Mouse (Mus musculus) hindbrain, embryonic 13.5 days (tissue): ENCODE measurements around the gene Ufsp2. TPM values are rescaled to one million over a fixed set of nuclear protein-coding genes. Genes with fewer than 3 reads are reported as not detected.

ENCODE experiments used
- ATAC-seq: fragments of 200-750 bp; cut with Nextera tagmentation; 2 replicates; pipeline ENCODE4 v1.8.0; 2017; ENCODE audit warnings: moderate TSS enrichment; ENCODE audit not compliant: low FRiP score
- H3K27ac ChIP-seq: fragments of 300-500 bp; sonication (generic); 2 replicates; pipeline ENCODE4 v1.5.1; 2015; ENCODE audit warnings: inconsistent platforms, mild to moderate bottlenecking, moderate library complexity
- H3K27me3 ChIP-seq: fragments of 300-500 bp; sonication (generic); 2 replicates; pipeline ENCODE4 v1.6.1; 2015; ENCODE audit warnings: mild to moderate bottlenecking, inconsistent platforms
- H3K36me3 ChIP-seq: fragments of 300-500 bp; sonication (generic); 2 replicates; pipeline ENCODE4 v1.6.1; 2015; ENCODE audit warnings: mild to moderate bottlenecking, inconsistent platforms
- H3K4me1 ChIP-seq: fragments of 300-500 bp; sonication (generic); replicated peaks from 2 replicates; pipeline ENCODE4 v1.6.1; 2015; ENCODE audit warnings: inconsistent platforms
- H3K4me2 ChIP-seq: fragments of 300-500 bp; sonication (generic); 2 replicates; pipeline ENCODE4 v1.6.1; 2015; ENCODE audit warnings: inconsistent platforms, mild to moderate bottlenecking, moderate library complexity
- H3K4me3 ChIP-seq: fragments of 300-500 bp; sonication (generic); 2 replicates; pipeline ENCODE4 v1.5.1; 2015; ENCODE audit warnings: mild to moderate bottlenecking, inconsistent platforms
- H3K9ac ChIP-seq: fragments of 300-500 bp; sonication (generic); 2 replicates; pipeline ENCODE4 v1.6.1; 2015; ENCODE audit warnings: mild to moderate bottlenecking, inconsistent platforms
- H3K9me3 ChIP-seq: fragments of 300-500 bp; sonication (generic); 2 replicates; pipeline ENCODE4 v1.6.1; 2016; ENCODE audit warnings: inconsistent platforms
- WGBS: fragments of 180-500 bp; shearing (Covaris S2); methylation state at CpG from one replicate; pipeline ENCODE4 v1.1.7; 2015; 5-methylcytosine and 5-hydroxymethylcytosine counted together
- polyA plus RNA-seq: library from polyadenylated mRNA; unstranded; fragments of >200 nt; fragmentation: Nextera tagmentation; extraction: Ambion mirVana; gene quantifications from 2 replicates; pipeline ENCODE4 v1.2.1, GENCODE M21; 2015

Gene Ufsp2
- polyA plus RNA-seq, 1 experiment from 2014 or later, result 70.4 TPM

DNA sequence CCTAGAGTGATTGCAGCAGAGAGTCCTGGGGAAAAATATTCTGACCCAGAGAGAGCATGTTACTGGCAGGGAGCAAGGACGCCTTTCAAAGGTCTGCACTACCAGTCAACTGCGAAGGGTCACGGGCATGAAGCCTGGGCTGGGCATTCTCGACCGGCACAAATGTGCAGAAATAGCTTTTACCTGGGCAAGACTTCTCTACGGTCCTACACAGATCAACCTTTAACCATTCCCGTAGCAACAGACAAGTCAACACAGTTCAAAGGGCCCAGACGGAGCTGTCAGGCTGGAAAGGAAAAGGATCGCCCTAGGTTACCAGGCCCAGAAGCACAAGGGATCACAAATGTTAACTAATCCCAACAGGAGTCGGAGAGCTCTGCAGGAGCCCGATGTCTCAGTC lies 60.9 kb downstream of the Ufsp2 start:
- ATAC-seq, result no peak
- Histone ChIP-seq H3K9me3 (no peaks in the 10 kb centered on the region), H3K4me2 (no peak overlapping the region), H3K9ac (no peak overlapping the region), H3K4me1 (peaks cover 5% of the 10 kb centered on the region; the same call in 1 of the 2 replicates), H3K27ac (no peak overlapping the region), H3K36me3 (peaks cover 49% of the 10 kb centered on the region), H3K27me3 (no peaks in the 10 kb centered on the region), H3K4me3 (no peak overlapping the region)
- WGBS, result 74% methylated on average over 11 of the region's 11 CpGs

GRCm38 (mm10) chr8:46039666-46040065 lies 64.3 kb downstream of the Ufsp2 start:
- no peak overlapping the region for H3K27ac ChIP-seq

DNA sequence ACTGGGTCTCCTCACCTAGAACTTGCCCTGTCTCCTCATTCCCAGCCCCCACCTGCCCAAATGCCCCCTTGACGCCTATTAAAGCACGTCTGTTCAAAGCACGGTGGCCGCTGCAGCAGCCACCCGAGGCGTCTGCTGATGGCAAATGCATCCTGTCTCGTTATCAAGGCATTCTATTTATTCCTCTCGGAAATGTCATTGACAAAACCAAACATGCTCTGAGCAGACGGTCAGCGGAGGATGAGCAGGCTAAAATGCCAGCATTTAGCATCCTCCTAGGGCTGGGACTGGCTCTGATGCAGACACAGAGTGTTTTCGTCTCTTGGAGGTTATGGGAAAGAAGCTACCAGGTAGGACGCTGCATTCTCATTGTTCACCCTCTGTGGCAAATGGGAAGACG lies 64.9 kb downstream of the Ufsp2 start:
- Histone ChIP-seq H3K27me3 (no peaks in the 10 kb centered on the region), H3K36me3 (peaks cover 46% of the 10 kb centered on the region), H3K4me3 (no peak overlapping the region), H3K4me2 (no peak overlapping the region), H3K27ac (0 out of 2 replicates have a peak overlapping the region, but pooled peaks have one; percentile 46), H3K9me3 (no peaks in the 10 kb centered on the region), H3K9ac (no peak overlapping the region), H3K4me1 (peaks cover 5% of the 10 kb centered on the region; the same call in 1 of the 2 replicates)
- 70% methylated on average over 13 of the region's 13 CpGs for WGBS
- ATAC-seq, result no peak

More at GRCm38 (mm10) chr8:46039666-46040065, 64.3 kb downstream of the Ufsp2 start:
- peaks cover 5% of the 10 kb centered on the region; the same call in 1 of the 2 replicates for H3K4me1 ChIP-seq
- no peaks in the 10 kb centered on the region for H3K27me3 ChIP-seq
- no peak overlapping the region for H3K4me3 ChIP-seq
- 76% methylated on average over 1 of the region's 1 CpGs for WGBS
- H3K36me3 ChIP-seq, result peaks cover 48% of the 10 kb centered on the region
- H3K9ac ChIP-seq, result no peak overlapping the region
- no peak overlapping the region for H3K4me2 ChIP-seq
- no peak for ATAC-seq
- H3K9me3 ChIP-seq, result no peaks in the 10 kb centered on the region

Other genes with a start within 250 kb of the Ufsp2 start
- 18.1 and 20.0 TPM in 2 replicates for gene Pdlim3, start 90.1 kb upstream of the Ufsp2 start, polyA plus RNA-seq
- gene Ccdc110, start 40.9 kb upstream of the Ufsp2 start, polyA plus RNA-seq, result 0.06 and 0.19 TPM in 2 replicates
- gene 1700029J07Rik, start 276 bp upstream of the Ufsp2 start, polyA plus RNA-seq, result 5.6 and 5.8 TPM in 2 replicates
- 0.48 and 0.65 TPM in 2 replicates for gene Lrp2bp, start 23.8 kb downstream of the Ufsp2 start, polyA plus RNA-seq
- gene Ankrd37, start 30.2 kb downstream of the Ufsp2 start, polyA plus RNA-seq, result 31.2 and 32.0 TPM in 2 replicates
- gene Cfap97, start 176.2 kb downstream of the Ufsp2 start, polyA plus RNA-seq, result 29.2 and 30.5 TPM in 2 replicates
- 6.4 TPM in 2 replicates for gene Snx25, start 176.6 kb downstream of the Ufsp2 start, polyA plus RNA-seq
- 799 and 807 TPM in 2 replicates for gene Slc25a4, start 235.8 kb downstream of the Ufsp2 start, polyA plus RNA-seq